Comparison of ENCODE assay signal across 39 mouse cellular contexts in the genomic region with DNA sequence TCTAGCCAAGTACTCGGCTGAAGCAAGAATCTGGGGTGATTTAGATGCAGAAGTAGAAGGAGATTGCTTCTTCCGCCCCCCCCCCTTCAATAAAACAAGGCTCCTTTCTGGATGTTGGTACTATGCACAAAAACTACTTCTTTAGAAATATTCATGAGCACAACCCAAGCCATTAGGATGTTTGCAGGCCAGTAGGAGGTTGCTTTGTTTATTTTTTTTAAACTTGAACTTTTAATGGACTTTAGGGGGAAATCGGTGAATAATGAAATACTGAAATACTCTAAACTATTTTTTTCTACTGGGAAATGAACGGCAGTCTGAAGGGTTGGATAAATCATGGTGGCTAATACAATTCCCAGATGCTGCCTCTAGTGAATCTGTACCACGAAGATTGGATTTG. TPM values are rescaled to one million over a fixed set of nuclear protein-coding genes. Genes with fewer than 3 reads are reported as not detected.
"Had no signal": no experiment of that assay in that cellular context is flagged by ENCODE, and none has a peak within 500 bp of the region (broad histone marks: within the 10 kb centered on the region; RNA-seq: fewer than 3 reads in every experiment).

TSS of gene Pnlip (plus strand) at position 301 of the 400 bp plus-strand sequence.

- H3K4me3 ChIP-seq: left cerebral cortex, adult 2 months; limb, embryonic 10.5 days; limb, embryonic 12.5 days; limb, embryonic 13.5 days; limb, embryonic 15.5 days; liver, embryonic 12.5 days; liver, embryonic 13.5 days; liver, embryonic 15.5 days; lung, embryonic 15.5 days; midbrain, embryonic 10.5 days; midbrain, embryonic 12.5 days; midbrain, embryonic 13.5 days; midbrain, embryonic 15.5 days; myocyte had no signal

- H3K27ac ChIP-seq: left cerebral cortex, adult 2 months; limb, embryonic 10.5 days; limb, embryonic 12.5 days; limb, embryonic 13.5 days; limb, embryonic 15.5 days; liver, embryonic 12.5 days; liver, embryonic 13.5 days; liver, embryonic 14.5 days; liver, embryonic 15.5 days; lung, embryonic 15.5 days; macrophage; midbrain, embryonic 10.5 days; midbrain, embryonic 12.5 days; midbrain, embryonic 13.5 days; midbrain, embryonic 15.5 days had no signal

- ATAC-seq: liver, embryonic 12.5 days; liver, postnatal 0 days; lung, postnatal 0 days; midbrain, embryonic 13.5 days; midbrain, embryonic 15.5 days; midbrain, embryonic 16.5 days had no signal

- H3K4me1 ChIP-seq: limb, embryonic 10.5 days; limb, embryonic 12.5 days; limb, embryonic 13.5 days; limb, embryonic 15.5 days; liver, embryonic 12.5 days; liver, embryonic 13.5 days; liver, embryonic 15.5 days; lung, embryonic 15.5 days; midbrain, embryonic 10.5 days; midbrain, embryonic 12.5 days; midbrain, embryonic 13.5 days; midbrain, embryonic 15.5 days had no signal

- H3K9me3 ChIP-seq: limb, embryonic 10.5 days; limb, embryonic 12.5 days; limb, embryonic 13.5 days; limb, embryonic 15.5 days; liver, embryonic 12.5 days; liver, embryonic 13.5 days; liver, embryonic 15.5 days; lung, embryonic 15.5 days; midbrain, embryonic 10.5 days; midbrain, embryonic 12.5 days; midbrain, embryonic 13.5 days; midbrain, embryonic 15.5 days had no signal

- DNase-seq: left cerebral cortex, postnatal 4 days; liver; liver, embryonic 13.5 days; liver, postnatal 0 days; lung, adult 18-20 months; lung, adult 2 months; lung, embryonic 14.5 days; lung, postnatal 10 days; lung, postnatal 14 days; lung, postnatal 36 days; lung, postnatal 4 days; midbrain, embryonic 14.5 days had no signal

- H3K36me3 ChIP-seq: limb, embryonic 10.5 days; limb, embryonic 12.5 days; limb, embryonic 13.5 days; limb, embryonic 15.5 days; liver, embryonic 12.5 days; liver, embryonic 13.5 days; liver, embryonic 15.5 days; lung, embryonic 15.5 days; midbrain, embryonic 10.5 days; midbrain, embryonic 12.5 days; midbrain, embryonic 13.5 days; midbrain, embryonic 15.5 days had no signal

- H3K27me3 ChIP-seq: limb, embryonic 12.5 days; limb, embryonic 13.5 days; limb, embryonic 15.5 days; liver, embryonic 12.5 days; liver, embryonic 13.5 days; liver, embryonic 15.5 days; lung, embryonic 15.5 days; midbrain, embryonic 12.5 days; midbrain, embryonic 13.5 days; midbrain, embryonic 15.5 days had no signal

RNA-seq across cellular contexts. Expression of gene Pnlip, which starts in this region (rescaled TPM):
- total RNA-seq: megakaryocyte progenitor cell, adult 5-6 weeks; megakaryocyte-erythroid progenitor cell, adult 5-6 weeks; midbrain, postnatal 0 days; monocyte, adult 5-6 weeks had no signal
- polyA plus RNA-seq: limb, embryonic 10.5 days; limb, embryonic 11.5 days; limb, embryonic 12.5 days; limb, embryonic 13.5 days; limb, embryonic 14.5 days; limb, embryonic 15.5 days; liver, adult 2 months; liver, embryonic 13.5 days; liver, embryonic 14.5 days; liver, embryonic 15.5 days; liver, embryonic 16.5 days; liver, postnatal 0 days; lung, embryonic 14.5 days; lung, embryonic 15.5 days; lung, embryonic 16.5 days; lung, postnatal 0 days; macrophage; midbrain, embryonic 10.5 days; midbrain, embryonic 11.5 days; midbrain, embryonic 12.5 days; midbrain, embryonic 13.5 days; midbrain, embryonic 14.5 days; midbrain, embryonic 15.5 days; myocyte had no signal
